Mouse (Mus musculus): ENCODE measurements around the gene Unc5b.

GRCm38 (mm10) chr10:60790912-60791311 is 40.5 kb downstream of the Unc5b start:
- no peak for TF ChIP-seq EP300 (IDR thresholded peaks at IDR 0.05; ENCODE audit: low read depth)
- TF ChIP-seq CTCF (IDR thresholded peaks at IDR 0.05; ENCODE audit: low read depth): no peak

Measured in liver, embryonic 14.5 days (tissue).